Mouse (Mus musculus) embryonic facial prominence, embryonic 12.5 days (tissue): ENCODE results near the gene Msi2. TPM values are rescaled to one million over a fixed set of nuclear protein-coding genes. Genes with fewer than 3 reads are reported as not detected.

ENCODE experiments used
- ATAC-seq: fragments of 200-750 bp; cut with Nextera tagmentation; 2 replicates; pipeline ENCODE4 v1.8.0; 2017; ENCODE audit not compliant: insufficient number of reproducible peaks, insufficient read depth, low FRiP score, low TSS enrichment
- H3K27ac ChIP-seq: fragments of 300-500 bp; sonication (generic); 2 replicates; pipeline ENCODE4 v1.5.1; 2016; ENCODE audit warnings: mild to moderate bottlenecking
- H3K27me3 ChIP-seq: fragments of 300-500 bp; sonication (generic); 2 replicates; pipeline ENCODE4 v1.6.1; 2016; ENCODE audit warnings: mild to moderate bottlenecking, moderate library complexity
- H3K36me3 ChIP-seq: fragments of 300-500 bp; sonication (generic); 2 replicates; pipeline ENCODE4 v1.6.1; 2016; ENCODE audit warnings: mild to moderate bottlenecking
- H3K4me1 ChIP-seq: fragments of 300-500 bp; sonication (generic); 2 replicates; pipeline ENCODE4 v1.6.1; 2016
- H3K4me2 ChIP-seq: fragments of 300-500 bp; sonication (generic); replicated peaks from 2 replicates; pipeline ENCODE4 v1.6.1; 2016; ENCODE audit warnings: mild to moderate bottlenecking, moderate library complexity
- H3K4me3 ChIP-seq: fragments of 300-500 bp; sonication (generic); 2 replicates; pipeline ENCODE4 v1.5.1; 2016; ENCODE audit warnings: mild to moderate bottlenecking
- H3K9ac ChIP-seq: fragments of 300-500 bp; sonication (generic); 2 replicates; pipeline ENCODE4 v1.6.1; 2016; ENCODE audit warnings: mild to moderate bottlenecking, moderate library complexity
- H3K9me3 ChIP-seq: fragments of 300-500 bp; sonication (generic); 2 replicates; pipeline ENCODE4 v1.6.1; 2016; ENCODE audit warnings: mild to moderate bottlenecking, moderate library complexity
- WGBS: fragments of 180-500 bp; shearing (Covaris S2); methylation state at CpG from one replicate; pipeline ENCODE4 v1.1.7; 2016; 5-methylcytosine and 5-hydroxymethylcytosine counted together
- polyA plus RNA-seq: library from polyadenylated mRNA; unstranded; fragments of >200 nt; fragmentation: Nextera tagmentation; extraction: Ambion mirVana; gene quantifications from 2 replicates; pipeline ENCODE4 v1.2.1, GENCODE M21; 2016

The Msi2 gene
- polyA plus RNA-seq, 1 experiment from 2014 or later, result 22.0 TPM

DNA sequence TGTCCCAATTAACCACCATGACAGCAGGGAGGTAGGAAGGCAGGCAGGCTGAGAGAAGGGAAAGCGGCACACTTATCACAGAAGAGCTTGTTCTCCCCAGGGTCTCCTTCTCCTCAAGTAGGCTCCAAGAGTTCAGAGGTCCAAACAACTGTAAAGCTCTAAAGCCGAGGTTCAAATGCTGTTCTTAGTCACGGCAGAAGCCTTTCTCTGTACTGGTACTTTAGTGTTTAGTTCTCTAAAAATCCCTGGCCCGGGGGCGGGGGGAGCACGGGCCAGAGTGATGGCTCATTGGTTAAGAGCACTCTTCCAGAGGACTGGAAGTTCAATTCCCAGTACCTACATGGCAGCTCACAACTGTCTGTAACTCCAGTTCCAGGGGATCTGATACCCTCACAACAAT, 165.9 kb downstream of the Msi2 start:
- ATAC-seq, result no peak
- H3K27me3 ChIP-seq, result no peaks in the 10 kb centered on the region
- H3K36me3 ChIP-seq, result no peaks in the 10 kb centered on the region
- no peaks in the 10 kb centered on the region for H3K9me3 ChIP-seq
- peaks cover 96% of the 10 kb centered on the region for H3K4me1 ChIP-seq
- peak overlapping the region; percentile 47; the same call in 1 of the 2 replicates for H3K27ac ChIP-seq
- H3K9ac ChIP-seq, result no peak overlapping the region
- H3K4me2 ChIP-seq, result no peak overlapping the region
- 62% methylated on average over 6 of the region's 6 CpGs for WGBS
- no peak overlapping the region for H3K4me3 ChIP-seq

DNA sequence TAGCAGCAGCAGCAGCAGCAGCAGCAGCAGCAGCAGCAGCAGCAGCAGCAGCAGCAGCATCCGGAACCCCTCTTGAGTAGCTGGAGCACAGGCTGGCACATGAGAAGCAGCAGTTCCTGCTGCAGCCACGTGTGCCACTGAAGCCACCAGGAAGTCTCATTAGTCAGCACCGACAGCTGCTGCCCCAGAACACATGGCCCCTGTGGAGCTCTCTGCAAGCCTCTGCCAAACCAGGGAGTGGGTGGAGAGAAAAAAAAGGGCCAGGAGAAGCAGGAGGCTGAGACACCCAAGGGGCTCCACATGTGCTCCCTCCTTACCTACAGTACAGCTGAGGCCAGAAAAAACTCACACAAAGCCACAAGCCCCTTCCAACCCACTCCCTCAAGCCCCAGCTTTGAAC, 167.3 kb downstream of the Msi2 start:
- no peak overlapping the region for H3K4me3 ChIP-seq
- peaks cover 96% of the 10 kb centered on the region for H3K4me1 ChIP-seq
- 0 out of 2 replicates have a peak, but pooled peaks have one; percentile 30 for ATAC-seq
- 7% methylated on average over 3 of the region's 3 CpGs for WGBS
- H3K27me3 ChIP-seq, result no peaks in the 10 kb centered on the region
- no peaks in the 10 kb centered on the region for H3K9me3 ChIP-seq
- H3K36me3 ChIP-seq, result no peaks in the 10 kb centered on the region
- H3K27ac ChIP-seq, result peak overlapping the region; percentile 47; the same call in 1 of the 2 replicates
- no peak overlapping the region for H3K9ac ChIP-seq
- no peak overlapping the region for H3K4me2 ChIP-seq

DNA sequence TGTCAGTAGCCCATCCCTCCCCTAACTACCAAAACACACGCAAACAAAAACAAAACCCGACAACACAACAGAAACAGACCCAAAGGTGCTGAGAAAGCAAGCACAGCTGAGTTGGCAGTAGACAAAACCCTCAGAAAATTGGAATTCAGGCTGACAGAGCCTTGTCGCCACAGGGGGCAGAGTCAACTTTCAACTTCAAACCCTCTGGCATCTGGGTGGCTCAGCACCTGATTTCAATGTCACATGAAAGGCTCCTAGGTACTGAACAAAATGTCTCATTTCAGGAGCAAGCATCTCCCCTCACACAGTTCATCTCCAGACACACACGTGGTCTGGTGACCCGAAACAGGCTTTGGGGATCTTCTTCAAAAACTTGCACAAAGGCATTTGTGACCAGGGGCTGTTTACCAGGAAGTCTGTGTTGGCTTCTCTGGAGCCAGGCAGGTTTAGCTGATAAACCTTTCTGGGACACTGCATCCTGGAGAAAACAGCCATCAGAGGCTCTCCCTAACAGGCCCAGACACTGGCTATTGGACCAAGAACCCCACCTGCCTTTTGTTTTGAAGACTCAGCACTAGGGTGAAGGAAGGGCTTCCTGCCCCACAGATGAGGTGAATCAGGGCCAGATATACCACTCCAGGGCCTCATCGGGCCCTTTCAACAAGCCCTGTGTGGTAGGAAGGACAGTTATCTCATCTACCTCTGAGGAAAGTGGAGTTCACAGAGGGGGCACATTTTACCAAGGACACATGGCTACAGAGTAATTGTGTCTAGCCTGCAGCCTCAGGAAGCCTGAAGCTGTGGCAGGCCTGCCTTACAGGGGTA, 168.0 kb downstream of the Msi2 start:
- H3K4me1 ChIP-seq, result peaks cover 88% of the 10 kb centered on the region
- no peak overlapping the region for H3K9ac ChIP-seq
- H3K27ac ChIP-seq, result peak overlapping the region; percentile 47
- no peak overlapping the region for H3K4me3 ChIP-seq
- H3K27me3 ChIP-seq, result no peaks in the 10 kb centered on the region
- H3K4me2 ChIP-seq, result no peak overlapping the region
- no peaks in the 10 kb centered on the region for H3K36me3 ChIP-seq
- ATAC-seq, result no peak
- 49% methylated on average over 6 of the region's 6 CpGs for WGBS
- H3K9me3 ChIP-seq, result no peaks in the 10 kb centered on the region

DNA sequence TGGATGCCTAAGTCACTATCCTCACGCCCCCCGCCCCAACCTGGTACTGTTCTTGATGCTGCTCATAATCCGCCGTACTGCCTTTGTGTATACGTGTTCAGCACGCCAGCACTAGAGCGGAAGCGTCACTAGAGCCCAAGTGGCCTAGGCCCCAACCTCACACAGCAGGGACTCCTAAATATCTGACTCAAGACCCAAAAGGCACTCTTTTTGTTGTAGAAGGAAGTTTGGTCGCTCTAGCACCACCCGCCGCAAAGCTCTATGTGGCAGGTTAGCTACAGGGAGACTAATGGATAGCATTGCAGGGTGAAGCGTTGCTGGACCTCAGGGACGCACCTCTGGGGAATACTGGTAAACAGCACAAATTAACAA, 168.8 kb downstream of the Msi2 start:
- Histone ChIP-seq H3K36me3 (no peaks in the 10 kb centered on the region), H3K27me3 (no peaks in the 10 kb centered on the region), H3K4me3 (no peak overlapping the region), H3K27ac (no peak overlapping the region), H3K4me2 (no peak overlapping the region), H3K9ac (no peak overlapping the region), H3K4me1 (peaks cover 80% of the 10 kb centered on the region), H3K9me3 (no peaks in the 10 kb centered on the region)
- no peak for ATAC-seq
- 85% methylated on average over 13 of the region's 13 CpGs for WGBS

DNA sequence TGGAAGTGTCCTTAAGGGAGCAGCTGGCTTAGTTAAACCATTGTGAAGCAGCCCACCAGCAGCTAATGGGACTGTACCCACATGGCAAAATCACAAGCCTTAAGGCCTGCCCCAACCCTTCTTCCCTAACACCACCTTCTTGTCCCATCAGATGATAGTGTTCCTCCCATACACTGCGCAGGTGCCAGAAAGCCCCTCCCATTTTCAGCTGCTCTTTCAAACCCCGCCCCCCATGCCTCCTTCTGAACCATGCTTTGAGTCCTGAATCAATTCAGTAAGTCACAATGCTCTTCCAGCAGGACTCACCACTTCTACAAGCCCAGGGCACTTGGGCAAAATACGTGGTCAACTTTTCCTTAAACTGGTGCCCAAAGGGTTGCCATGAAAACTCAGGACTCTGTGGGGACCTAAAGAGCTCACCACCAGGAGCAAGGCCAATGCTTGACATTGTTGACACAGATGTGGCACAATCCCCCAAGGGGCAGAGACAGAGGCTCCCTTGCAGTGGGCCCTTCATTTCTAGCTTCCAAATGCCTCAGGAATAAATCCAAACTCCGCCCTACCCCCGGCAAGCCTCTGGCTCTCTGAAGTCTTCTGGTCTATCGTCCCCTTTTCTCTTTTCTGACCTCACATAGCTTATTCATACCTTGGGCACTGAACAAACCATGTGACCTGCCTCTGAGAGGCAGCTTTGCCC, 169.3 kb downstream of the Msi2 start:
- no peaks in the 10 kb centered on the region for H3K9me3 ChIP-seq
- 69% methylated on average over 6 of the region's 6 CpGs for WGBS

GRCm38 (mm10) chr11:88548423-88548822, 169.9 kb downstream of the Msi2 start:
- Histone ChIP-seq H3K27me3 (no peaks in the 10 kb centered on the region), H3K4me3 (no peak overlapping the region), H3K9me3 (no peaks in the 10 kb centered on the region), H3K36me3 (no peaks in the 10 kb centered on the region), H3K27ac (peak overlapping the region; percentile 20), H3K9ac (no peak overlapping the region), H3K4me2 (no peak overlapping the region), H3K4me1 (peaks cover 70% of the 10 kb centered on the region)
- 63% methylated on average over 7 of the region's 7 CpGs for WGBS
- no peak for ATAC-seq

More for the DNA sequence above, 169.3 kb downstream of the Msi2 start:
- no peak for ATAC-seq
- Histone ChIP-seq H3K4me3 (no peak overlapping the region), H3K27ac (peak overlapping the region; percentile 20), H3K9ac (no peak overlapping the region), H3K36me3 (no peaks in the 10 kb centered on the region), H3K4me1 (peaks cover 75% of the 10 kb centered on the region), H3K27me3 (no peaks in the 10 kb centered on the region), H3K4me2 (no peak overlapping the region)

GRCm38 (mm10) chr11:88543771-88544170, 174.5 kb downstream of the Msi2 start:
- Histone ChIP-seq H3K36me3 (no peaks in the 10 kb centered on the region), H3K9ac (no peak overlapping the region), H3K27ac (no peak overlapping the region), H3K4me1 (peaks cover 45% of the 10 kb centered on the region), H3K4me2 (no peak overlapping the region), H3K9me3 (no peaks in the 10 kb centered on the region), H3K27me3 (no peaks in the 10 kb centered on the region), H3K4me3 (no peak overlapping the region)
- WGBS, result 74% methylated on average over 6 of the region's 6 CpGs
- ATAC-seq, result no peak

DNA sequence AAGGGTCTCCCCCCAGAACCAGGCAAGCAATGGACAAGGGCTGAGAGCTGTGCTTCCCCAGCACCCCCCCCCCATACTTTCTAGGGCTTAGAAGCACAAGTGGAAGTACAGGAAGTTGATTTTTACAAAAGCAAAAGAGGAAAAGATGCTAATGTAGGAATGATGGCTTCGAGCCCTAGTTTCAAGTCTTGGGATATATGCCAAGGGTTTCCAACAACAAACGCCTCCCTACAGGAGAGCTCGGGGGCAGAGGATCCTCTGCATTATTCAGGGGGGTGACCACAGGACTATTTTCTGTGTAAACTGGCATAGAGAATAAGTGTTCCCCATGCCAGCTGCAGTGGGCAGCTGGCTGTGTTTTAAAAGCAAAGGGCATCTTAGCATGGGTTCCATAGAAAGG, 175.5 kb downstream of the Msi2 start:
- no peak overlapping the region for H3K4me2 ChIP-seq
- no peak overlapping the region for H3K27ac ChIP-seq
- WGBS, result 74% methylated on average over 3 of the region's 3 CpGs
- no peak overlapping the region for H3K4me3 ChIP-seq
- no peak for ATAC-seq
- peaks cover 45% of the 10 kb centered on the region for H3K4me1 ChIP-seq
- H3K9me3 ChIP-seq, result no peaks in the 10 kb centered on the region
- no peaks in the 10 kb centered on the region for H3K27me3 ChIP-seq
- no peak overlapping the region for H3K9ac ChIP-seq
- H3K36me3 ChIP-seq, result no peaks in the 10 kb centered on the region

GRCm38 (mm10) chr11:88541666-88542639, 176.4 kb downstream of the Msi2 start:
- 84% methylated on average over 15 of the region's 15 CpGs for WGBS
- Histone ChIP-seq H3K36me3 (no peaks in the 10 kb centered on the region), H3K9ac (no peak overlapping the region), H3K4me3 (no peak overlapping the region), H3K27ac (no peak overlapping the region), H3K9me3 (no peaks in the 10 kb centered on the region), H3K4me1 (peaks cover 38% of the 10 kb centered on the region), H3K4me2 (no peak overlapping the region), H3K27me3 (no peaks in the 10 kb centered on the region)
- ATAC-seq, result no peak

DNA sequence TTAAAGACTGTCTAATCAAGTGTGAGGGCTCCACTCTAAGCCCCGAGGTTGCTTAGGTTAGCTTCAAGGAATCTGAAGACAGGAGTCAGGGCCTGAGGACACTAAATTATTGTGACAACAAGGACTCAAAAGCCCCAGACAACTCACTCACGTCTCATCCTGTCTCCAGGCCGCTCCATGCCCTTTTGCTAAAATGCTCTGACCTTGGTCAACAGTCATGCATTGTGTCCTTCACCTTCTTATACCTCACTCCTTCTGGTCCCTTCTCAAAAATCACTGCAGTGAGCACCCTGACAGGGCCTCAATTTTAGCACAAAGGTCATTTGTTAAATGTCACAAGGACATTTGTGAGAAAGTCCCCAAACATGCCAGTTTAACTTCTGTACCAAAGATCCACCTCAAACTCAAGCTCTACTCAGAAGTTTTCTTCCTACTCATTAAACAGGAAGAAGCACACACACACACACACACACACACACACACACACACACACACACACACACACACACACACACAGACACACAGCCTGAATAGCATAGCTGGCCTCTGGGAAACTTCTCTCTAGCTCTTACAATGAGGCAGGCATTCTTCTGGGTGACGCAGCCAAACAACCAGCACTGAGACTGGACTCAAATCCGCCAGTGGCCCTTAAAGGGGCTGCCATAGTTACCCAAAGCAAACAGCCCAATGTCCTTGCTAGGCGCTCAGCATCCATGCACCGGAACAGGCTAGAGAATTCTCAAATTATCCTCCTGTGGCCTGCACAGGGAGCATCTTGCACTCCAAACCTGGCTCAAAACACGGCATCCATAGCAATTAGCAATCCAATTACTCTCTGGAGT, 178.5 kb downstream of the Msi2 start:
- no peak overlapping the region for H3K4me3 ChIP-seq
- H3K4me2 ChIP-seq, result no peak overlapping the region
- no peaks in the 10 kb centered on the region for H3K9me3 ChIP-seq
- 57% methylated on average over 8 of the region's 8 CpGs for WGBS
- H3K27ac ChIP-seq, result no peak overlapping the region
- H3K9ac ChIP-seq, result no peak overlapping the region
- no peaks in the 10 kb centered on the region for H3K27me3 ChIP-seq
- H3K36me3 ChIP-seq, result no peaks in the 10 kb centered on the region
- ATAC-seq, result no peak
- H3K4me1 ChIP-seq, result peaks cover 40% of the 10 kb centered on the region
